Mouse (Mus musculus): ENCODE measurements at regions not wholly inside any gene's neighbourhood (a gene's known extent, or its start where the extent isn't known, plus 50 kb on each side); places are given as distances from the start of the nearest gene placed in this dataset.
A peak's percentile ranks its signal among the peaks of the same experiment; 100 is the strongest.

GRCm38 (mm10) chr11:25538641-25539258, 671.8 kb downstream of the 5730522E02Rik start:
- no peak for DNase-seq (ENCODE audit: low spot score in 2 of 2)

- DNase-seq (ENCODE audit: low spot score in 2 of 2), result no peak
Observed at GRCm38 (mm10) chr11:25536069-25536468, 674.5 kb downstream of the 5730522E02Rik start.

DNA sequence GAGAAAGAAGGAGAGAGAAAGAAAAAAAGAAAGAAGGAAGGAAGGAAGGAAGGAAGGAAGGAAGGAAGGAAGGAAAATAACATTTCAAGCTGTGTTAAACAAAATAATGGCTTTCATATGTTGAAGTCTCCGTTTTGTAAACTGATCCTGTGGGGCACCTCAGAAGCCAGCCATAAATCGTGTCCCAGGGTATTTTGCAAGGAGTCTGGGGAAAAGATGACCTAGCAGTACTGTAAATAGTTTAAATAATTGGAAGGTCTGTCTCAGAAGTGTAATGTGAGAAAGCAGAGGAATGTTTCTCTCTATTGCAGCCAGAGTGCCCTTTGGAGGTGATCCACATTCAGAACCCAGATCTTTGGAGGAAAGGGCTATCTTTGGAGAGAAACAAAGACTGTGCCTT, 677.5 kb downstream of the 5730522E02Rik start:
- DNase-seq (ENCODE audit: low spot score in 2 of 2), result no peak

DNA sequence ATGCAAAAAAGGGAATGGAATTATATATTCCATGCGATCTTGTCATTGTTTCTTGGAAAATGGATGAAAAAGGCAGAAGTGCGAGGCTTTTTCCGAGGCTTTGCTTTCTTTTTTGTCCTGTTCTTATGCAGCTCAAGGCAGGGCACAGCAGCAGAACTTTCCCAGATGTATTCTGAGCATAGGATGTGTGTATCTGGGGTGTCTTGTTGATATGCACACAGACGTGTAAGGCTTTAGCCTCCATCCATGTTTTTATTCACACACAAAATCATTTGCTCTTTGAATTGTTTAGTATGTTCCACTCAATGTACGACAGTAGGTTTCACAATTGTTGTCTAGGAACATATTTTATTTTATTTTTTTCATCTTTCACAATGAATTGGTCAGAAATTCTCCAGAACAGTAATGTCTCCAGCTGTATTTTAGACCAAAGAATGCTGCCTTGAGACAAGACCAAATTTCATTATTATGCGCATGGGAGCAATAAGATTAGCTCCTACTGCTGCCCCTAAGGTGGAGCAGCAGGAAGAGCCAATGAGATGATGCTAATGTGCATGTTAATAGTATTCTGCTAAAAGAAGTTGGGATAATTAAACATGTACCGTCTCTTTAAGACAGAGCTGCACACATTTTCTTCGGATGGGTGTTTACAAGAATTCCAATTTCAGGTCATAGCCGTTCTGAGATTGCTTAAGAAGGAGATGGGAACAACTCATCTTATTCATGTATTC, 678.7 kb downstream of the 5730522E02Rik start:
- DNase-seq (ENCODE audit: low spot score in 2 of 2), result no peak

- DNase-seq (ENCODE audit: low spot score in 2 of 2), result no peak
Observed at GRCm38 (mm10) chr11:25528056-25528455, 682.5 kb downstream of the 5730522E02Rik start.

DNA sequence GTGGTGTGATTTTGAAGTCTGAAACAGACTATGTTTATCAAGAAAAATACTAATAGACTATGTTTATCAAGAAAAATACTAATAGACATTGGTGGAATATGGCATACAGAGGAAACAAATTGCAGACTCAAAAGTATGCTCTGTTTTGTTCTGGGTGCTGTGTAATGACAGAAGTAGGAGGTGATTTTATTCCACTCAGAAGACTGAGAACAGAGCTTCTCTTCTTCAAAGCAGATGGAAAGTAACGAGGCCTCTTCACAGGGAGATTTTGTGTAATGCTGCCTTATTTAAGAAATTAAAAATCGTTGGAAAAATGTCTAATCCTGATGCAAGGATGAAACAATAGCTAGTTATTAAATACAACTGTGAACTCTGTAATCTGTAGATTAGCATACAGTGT, 691.7 kb downstream of the 5730522E02Rik start:
- no peak for DNase-seq (ENCODE audit: low spot score in 2 of 2)

- peak in 1 of 2 experiments; percentile 9 for DNase-seq (ENCODE audit: low spot score in 2 of 2)
Observed at GRCm38 (mm10) chr11:25518131-25518530, 692.4 kb downstream of the 5730522E02Rik start.

DNA sequence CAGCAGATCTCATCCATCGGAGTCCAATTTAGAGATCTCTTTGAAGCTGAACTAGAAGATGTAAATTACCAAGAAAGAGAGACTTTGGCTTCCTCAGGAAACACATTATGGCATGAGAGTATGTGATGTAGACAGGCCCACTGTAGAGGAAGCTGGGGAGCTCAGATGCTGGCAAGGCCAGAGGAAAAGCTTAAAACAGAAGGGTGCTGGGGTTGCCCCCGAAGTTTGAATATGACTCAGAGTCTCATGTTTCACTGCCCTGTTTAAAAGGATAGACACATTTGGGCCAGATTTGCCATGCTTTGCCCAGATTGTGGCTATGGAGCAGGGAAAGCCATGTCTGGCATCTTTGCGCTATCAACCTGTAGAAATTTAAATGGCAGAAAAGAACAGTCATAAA, 705.1 kb downstream of the 5730522E02Rik start:
- no peak for DNase-seq (ENCODE audit: low spot score in 2 of 2)

DNA sequence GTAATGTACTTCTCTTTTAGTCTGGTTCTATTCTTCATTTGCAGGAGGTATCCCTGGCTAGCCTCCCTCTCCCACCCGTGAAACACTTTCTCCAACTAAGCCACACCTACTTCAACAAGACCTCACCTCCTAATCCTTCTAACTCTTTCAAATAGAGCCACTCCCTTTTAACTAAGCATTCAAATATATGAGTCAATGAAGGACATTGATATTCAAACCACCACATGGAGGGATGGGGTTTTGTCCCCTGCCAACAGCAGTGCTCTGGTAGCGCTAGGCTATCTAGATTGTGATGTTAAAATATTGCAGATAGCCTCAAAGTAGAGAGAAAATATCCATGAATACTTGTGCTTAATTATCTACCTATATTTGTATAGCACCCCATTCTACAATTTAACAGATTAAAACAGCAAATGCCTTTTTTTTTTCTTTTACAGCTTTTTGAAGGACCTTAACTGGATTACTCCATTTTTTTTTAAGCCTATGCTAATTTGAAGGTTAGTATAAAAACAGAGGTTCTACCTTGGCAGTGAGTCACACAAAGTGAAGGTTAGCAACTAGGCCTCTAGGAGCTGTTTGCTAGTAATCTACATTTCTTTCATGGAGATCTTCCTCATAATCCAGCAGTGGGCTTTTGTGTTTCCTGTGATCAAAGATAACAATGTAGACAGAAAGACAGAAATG, 736.7 kb downstream of the 5730522E02Rik start:
- no peak for DNase-seq (ENCODE audit: low spot score in 2 of 2)

- DNase-seq (ENCODE audit: low spot score in 2 of 2), result no peak
Observed at GRCm38 (mm10) chr11:25469819-25470218, 740.7 kb downstream of the 5730522E02Rik start.

- DNase-seq (ENCODE audit: low spot score in 2 of 2), result no peak
Observed at GRCm38 (mm10) chr11:25437206-25437605, 773.4 kb downstream of the 5730522E02Rik start.

- no peak for DNase-seq (ENCODE audit: low spot score in 2 of 2)
Observed at GRCm38 (mm10) chr11:25435645-25436044, 774.9 kb downstream of the 5730522E02Rik start.

- DNase-seq (ENCODE audit: low spot score in 2 of 2), result no peak
Observed at GRCm38 (mm10) chr11:25423186-25423585, 787.4 kb downstream of the 5730522E02Rik start.

DNA sequence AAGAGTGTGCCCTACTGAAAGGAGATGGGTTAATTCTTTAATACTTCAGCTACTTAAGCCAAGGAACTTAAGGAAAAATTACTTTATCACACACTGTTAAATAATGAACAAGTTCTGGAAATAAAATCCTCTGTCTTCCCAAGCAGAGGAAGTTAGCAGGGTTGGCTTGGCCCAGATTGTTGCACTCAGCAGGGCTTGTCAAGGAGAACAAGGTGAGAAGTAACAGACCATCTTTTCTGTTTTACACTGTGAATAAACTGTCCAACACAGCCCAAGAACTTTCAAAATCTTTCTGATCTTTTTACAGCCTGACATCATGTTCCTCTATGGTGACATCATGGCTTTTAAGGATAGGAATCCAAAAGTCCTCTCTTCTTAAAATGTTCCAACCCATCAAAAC, 789.1 kb downstream of the 5730522E02Rik start:
- no peak for DNase-seq (ENCODE audit: low spot score in 2 of 2)

GRCm38 (mm10) chr11:25410403-25411090, 800.0 kb downstream of the 5730522E02Rik start:
- peak in 1 of 2 experiments; percentile 24 for DNase-seq (ENCODE audit: low spot score in 2 of 2)

- DNase-seq (ENCODE audit: low spot score in 2 of 2), result peak in 1 of 2 experiments; percentile 19
Observed at GRCm38 (mm10) chr11:25391649-25392048, 818.9 kb downstream of the 5730522E02Rik start.

DNA sequence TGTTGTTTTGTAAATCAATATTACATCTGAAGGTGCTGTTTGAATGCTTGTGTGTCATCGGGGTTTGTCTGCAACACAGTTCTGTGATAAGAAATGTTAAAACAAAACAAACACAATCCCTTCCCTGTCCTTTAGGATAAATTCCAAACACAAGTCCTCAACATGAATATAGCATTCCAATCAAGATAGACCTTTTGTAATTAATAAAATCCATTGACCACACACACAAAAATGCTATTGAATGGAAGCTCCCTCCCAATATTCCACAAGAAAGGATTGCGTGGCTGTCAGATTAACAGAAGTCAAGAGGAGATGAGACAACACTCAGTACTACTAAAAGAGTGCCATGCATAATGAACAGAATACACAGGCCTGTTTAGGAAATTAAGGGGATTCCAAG, 843.5 kb downstream of the 5730522E02Rik start:
- no peak for DNase-seq (ENCODE audit: low spot score in 2 of 2)

- DNase-seq (ENCODE audit: low spot score in 2 of 2), result no peak
Observed at GRCm38 (mm10) chr11:25365433-25365832, 845.1 kb downstream of the 5730522E02Rik start.

DNA sequence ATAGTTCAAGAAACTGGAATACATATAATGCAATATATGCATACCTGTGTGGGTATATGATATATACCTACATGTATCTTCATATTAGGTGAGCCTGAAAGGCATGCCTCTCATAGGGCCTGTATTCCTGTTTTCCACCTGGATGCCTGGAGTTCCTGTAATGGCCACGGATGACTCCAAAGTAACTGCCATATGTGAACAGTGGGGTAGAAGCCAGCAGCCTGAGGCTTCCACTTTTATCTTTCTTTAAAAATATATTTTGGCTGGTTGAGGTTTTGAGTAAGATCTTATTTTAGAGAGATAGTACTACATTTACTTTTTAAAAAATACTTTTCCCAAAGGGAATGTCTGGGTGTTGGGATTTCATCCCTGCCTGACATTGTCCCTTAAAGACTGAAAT, 850.8 kb downstream of the 5730522E02Rik start:
- DNase-seq (ENCODE audit: low spot score in 2 of 2), result peak in 1 of 2 experiments; percentile 67

GRCm38 (mm10) chr11:25357717-25358411, 852.7 kb downstream of the 5730522E02Rik start:
- peak; percentile 33 to 58 for DNase-seq (ENCODE audit: low spot score in 2 of 2)
